Mouse (Mus musculus) T-helper 2 cell (primary cell): Measurements from ENCODE around the gene Selenot.

Source experiments
- in situ Hi-C: fragments of 300-600 bp; cut with MboI, MseI; formaldehyde crosslinking; loops from one replicate; pipeline ENCODE4 v1.15.1; 2025; ENCODE audit warnings: high pct_unique_total_duplicates

Selenot gene

DNA sequence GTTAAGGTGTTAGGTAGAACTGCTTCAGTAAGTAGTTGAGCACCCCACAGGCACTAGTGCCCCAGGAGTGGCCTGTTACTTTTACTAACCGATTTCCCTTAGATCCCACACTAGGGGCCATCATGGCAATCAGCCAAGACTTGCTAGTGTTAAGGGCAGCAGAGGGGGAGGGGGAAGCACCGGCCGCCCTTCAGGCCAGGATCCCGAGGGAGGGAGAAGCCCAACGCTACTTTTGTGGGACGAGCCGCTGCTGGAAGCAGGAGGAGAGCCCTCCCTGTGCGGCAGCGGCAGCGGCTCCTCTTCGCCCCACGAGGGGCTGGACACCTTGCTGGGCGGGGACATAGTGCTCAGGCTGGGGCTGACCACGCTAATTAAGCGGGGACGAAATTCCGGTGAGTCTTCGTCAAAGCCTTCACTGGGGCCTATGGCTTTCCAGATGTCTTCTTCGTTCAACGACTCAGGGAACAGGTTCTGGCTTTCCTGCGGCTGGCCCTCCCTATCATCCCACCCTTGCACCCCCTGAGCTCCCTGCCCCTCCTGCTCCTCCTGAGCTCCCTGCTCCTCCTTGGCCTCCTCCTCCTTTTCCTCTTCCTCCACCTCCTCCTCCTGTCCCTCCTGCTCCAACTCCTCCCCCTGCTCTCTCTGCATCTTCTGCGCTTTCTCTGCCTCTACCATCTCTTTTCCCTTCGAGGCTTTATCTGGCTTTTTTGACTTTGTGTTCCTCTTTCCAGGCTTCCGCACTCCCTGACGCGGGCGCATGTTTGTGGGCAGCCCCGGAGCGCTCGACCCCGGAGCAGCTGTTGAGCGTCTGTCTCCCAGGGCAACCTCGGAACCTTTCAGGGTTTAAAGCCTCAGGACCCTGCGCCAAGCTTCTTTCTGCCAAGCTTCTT lies 60.2 kb downstream of the Selenot start, which contains the start of gene Erich6:
TSS of gene Erich6 (minus strand) at position 802 of the 890 bp plus-strand sequence.
- in situ Hi-C loops: no loop called here
